26 mouse cellular contexts compared by ENCODE assay signal in the genomic region with DNA sequence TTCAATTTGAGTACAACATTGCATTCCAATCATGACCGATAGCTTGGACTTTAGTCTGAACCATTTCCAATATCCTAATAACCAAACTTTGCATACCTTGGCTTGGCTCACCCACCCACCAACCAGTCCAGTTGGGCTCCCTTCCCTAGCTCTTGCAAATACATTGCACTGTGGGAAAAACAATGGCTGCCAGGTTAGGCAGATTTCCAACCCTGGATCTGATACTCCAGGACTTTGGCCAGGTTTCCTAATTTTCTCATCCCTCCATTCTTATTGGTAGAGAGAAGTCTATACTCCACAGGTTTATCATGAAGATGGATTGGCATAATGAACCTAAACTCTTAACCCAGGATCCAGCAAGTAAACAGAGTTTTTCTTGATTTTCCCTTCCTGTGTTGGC.
"Had no signal": no experiment of that assay in that cellular context is flagged by ENCODE, and none has a peak within 500 bp of the region (broad histone marks: within the 10 kb centered on the region; RNA-seq: fewer than 3 reads in every experiment).

No protein-coding gene starts in this region.

- ATAC-seq: forebrain, embryonic 13.5 days; forebrain, embryonic 14.5 days; forebrain, embryonic 15.5 days; forebrain, embryonic 16.5 days; forebrain, postnatal 0 days had no signal

- H3K36me3 ChIP-seq: embryonic facial prominence, embryonic 10.5 days; embryonic facial prominence, embryonic 12.5 days; embryonic facial prominence, embryonic 13.5 days; embryonic facial prominence, embryonic 15.5 days; forebrain, embryonic 10.5 days; forebrain, embryonic 12.5 days; forebrain, embryonic 15.5 days; heart, embryonic 10.5 days had no signal

- H3K4me3 ChIP-seq: embryonic facial prominence, embryonic 10.5 days; embryonic facial prominence, embryonic 12.5 days; embryonic facial prominence, embryonic 13.5 days; embryonic facial prominence, embryonic 15.5 days; erythroblast, embryonic 14.5 days; forebrain, embryonic 10.5 days; forebrain, embryonic 12.5 days; forebrain, embryonic 13.5 days; forebrain, embryonic 15.5 days; gastrocnemius, adult 2 months; heart, adult 2 months; heart, embryonic 10.5 days had no signal

- H3K9ac ChIP-seq: embryonic facial prominence, embryonic 12.5 days; embryonic facial prominence, embryonic 13.5 days; embryonic facial prominence, embryonic 15.5 days; forebrain, embryonic 12.5 days; forebrain, embryonic 13.5 days; forebrain, embryonic 15.5 days; forebrain, postnatal 0 days had no signal

- H3K4me2 ChIP-seq: embryonic facial prominence, embryonic 12.5 days; embryonic facial prominence, embryonic 13.5 days; embryonic facial prominence, embryonic 15.5 days; forebrain, embryonic 12.5 days; forebrain, embryonic 13.5 days; forebrain, embryonic 15.5 days had no signal

- H3K9me3 ChIP-seq: embryonic facial prominence, embryonic 10.5 days; embryonic facial prominence, embryonic 12.5 days; embryonic facial prominence, embryonic 13.5 days; embryonic facial prominence, embryonic 15.5 days; forebrain, embryonic 10.5 days; forebrain, embryonic 12.5 days; forebrain, embryonic 13.5 days; forebrain, embryonic 15.5 days; heart, embryonic 10.5 days had no signal

- DNase-seq: cerebellum, adult 8-10 months; cerebellum, adult 9-10 months; cerebellum, adult 9-11 months; cerebellum, postnatal 25 days; cerebellum, postnatal 36 days; embryo, embryonic 11 days; forebrain, postnatal 0 days; gastrocnemius, adult 2 months; gastrocnemius, postnatal 10 days; gastrocnemius, postnatal 14 days; gastrocnemius, postnatal 25 days; gastrocnemius, postnatal 36 days; heart, adult 18-20 months; heart, adult 2 months had no signal

- H3K27me3 ChIP-seq: embryonic facial prominence, embryonic 12.5 days; embryonic facial prominence, embryonic 13.5 days; embryonic facial prominence, embryonic 15.5 days; forebrain, embryonic 12.5 days; forebrain, embryonic 13.5 days; forebrain, embryonic 15.5 days had no signal

- H3K27ac ChIP-seq: embryonic facial prominence, embryonic 10.5 days; embryonic facial prominence, embryonic 12.5 days; embryonic facial prominence, embryonic 13.5 days; embryonic facial prominence, embryonic 15.5 days; forebrain, embryonic 10.5 days; forebrain, embryonic 12.5 days; forebrain, embryonic 13.5 days; forebrain, embryonic 15.5 days; gastrocnemius, adult 2 months; heart, adult 2 months; heart, embryonic 10.5 days had no signal

- H3K4me1 ChIP-seq: embryonic facial prominence, embryonic 10.5 days; embryonic facial prominence, embryonic 12.5 days; embryonic facial prominence, embryonic 13.5 days; embryonic facial prominence, embryonic 15.5 days; forebrain, embryonic 10.5 days; forebrain, embryonic 12.5 days; forebrain, embryonic 15.5 days; heart, embryonic 10.5 days had no signal
